Mouse (Mus musculus): ENCODE measurements at regions not wholly inside any gene's neighbourhood (a gene's known extent, or its start where the extent isn't known, plus 50 kb on each side); places are given as distances from the start of the nearest gene placed in this dataset.

GRCm38 (mm10) chr1:130276005-130276404, 146.8 kb downstream of the Cd55b start:
- H3K9ac ChIP-seq: no peak overlapping the region
- H3K27me3 ChIP-seq: no peaks in the 10 kb centered on the region
- no peak overlapping the region for H3K4me2 ChIP-seq
- H3K27ac ChIP-seq: no peak overlapping the region
- no peaks in the 10 kb centered on the region for H3K4me1 ChIP-seq
- no peak for ATAC-seq (ENCODE audit: borderline replicate concordance, extremely low read depth, low FRiP score, low TSS enrichment)
- no peaks in the 10 kb centered on the region for H3K9me3 ChIP-seq
- no peaks in the 10 kb centered on the region for H3K36me3 ChIP-seq
- H3K4me3 ChIP-seq: no peak overlapping the region
- WGBS: 74% methylated on average over 2 of the region's 2 CpGs

- Histone ChIP-seq H3K27ac (no peak overlapping the region), H3K9ac (no peak overlapping the region), H3K4me3 (no peak overlapping the region), H3K27me3 (no peaks in the 10 kb centered on the region), H3K4me1 (no peaks in the 10 kb centered on the region), H3K9me3 (no peaks in the 10 kb centered on the region), H3K4me2 (no peak overlapping the region), H3K36me3 (no peaks in the 10 kb centered on the region)
- 42% methylated on average over 4 of the region's 4 CpGs for WGBS
- no peak for ATAC-seq (ENCODE audit: borderline replicate concordance, extremely low read depth, low FRiP score, low TSS enrichment)
Measured at GRCm38 (mm10) chr1:130274470-130274869, 148.3 kb downstream of the Cd55b start.

GRCm38 (mm10) chr1:130270457-130270856, 152.4 kb downstream of the Cd55b start:
- H3K4me3 ChIP-seq: no peak overlapping the region
- H3K4me1 ChIP-seq: no peaks in the 10 kb centered on the region
- H3K4me2 ChIP-seq: no peak overlapping the region
- H3K9me3 ChIP-seq: no peaks in the 10 kb centered on the region
- H3K9ac ChIP-seq: no peak overlapping the region
- no peaks in the 10 kb centered on the region for H3K36me3 ChIP-seq
- H3K27me3 ChIP-seq: no peaks in the 10 kb centered on the region
- 80% methylated on average over 2 of the region's 2 CpGs for whole genome bisulfite sequencing
- H3K27ac ChIP-seq: no peak overlapping the region
- no peak for ATAC-seq (ENCODE audit: borderline replicate concordance, extremely low read depth, low FRiP score, low TSS enrichment)
